Mouse (Mus musculus): Measurements from ENCODE around the gene Nme3. TPM values are rescaled to one million over a fixed set of nuclear protein-coding genes. Genes with fewer than 3 reads are reported as not detected.

The Nme3 gene
- 48.9 and 58.2 TPM in 2 replicates for polyA plus RNA-seq (2015; fragmentation: Nextera tagmentation; extraction: Ambion mirVana)

DNA sequence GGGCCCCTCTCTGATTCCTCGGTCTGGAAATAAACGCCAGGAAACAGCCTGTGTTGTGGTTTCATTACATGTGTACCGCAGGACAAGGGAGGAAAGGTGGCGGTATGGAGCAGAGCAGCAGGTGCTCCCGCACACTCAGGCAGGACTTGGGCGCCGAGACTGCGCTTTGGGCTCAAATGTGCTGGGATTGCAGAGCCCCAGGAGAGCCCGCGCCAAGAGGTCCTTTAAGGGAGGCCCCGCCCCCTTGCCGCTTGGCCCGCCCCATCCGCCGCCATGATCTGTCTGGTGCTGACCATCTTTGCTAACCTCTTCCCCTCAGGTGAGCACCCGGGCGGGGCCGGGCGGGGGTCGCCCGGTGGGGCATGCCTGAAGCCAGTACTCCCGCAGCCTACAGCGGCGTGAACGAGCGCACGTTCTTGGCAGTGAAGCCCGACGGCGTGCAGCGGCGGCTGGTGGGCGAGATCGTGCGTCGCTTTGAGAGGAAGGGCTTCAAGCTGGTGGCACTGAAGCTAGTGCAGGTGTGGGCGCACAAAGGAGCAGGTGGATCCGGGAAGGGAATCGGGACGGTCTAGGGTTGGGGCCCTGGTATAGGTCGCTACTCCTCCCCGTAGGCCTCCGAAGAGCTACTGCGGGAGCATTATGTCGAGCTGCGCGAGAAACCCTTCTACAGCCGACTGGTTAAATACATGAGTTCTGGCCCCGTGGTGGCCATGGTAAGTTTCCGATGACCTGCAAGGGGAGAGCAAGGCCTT, at the start of gene Nme3:
TSS of gene Nme3 (plus strand) at position 260 of the 752 bp plus-strand sequence.
- Histone ChIP-seq H3K4me3 (peak within 1 kb of the TSS; percentile 89), H3K4me1 (peaks cover 40% of the 10 kb centered on the region), H3K27me3 (no peaks in the 10 kb centered on the region), H3K4me2 (peak within 1 kb of the TSS; percentile 98), H3K36me3 (peaks cover 64% of the 10 kb centered on the region), H3K9me3 (no peaks in the 10 kb centered on the region), H3K27ac (peak within 1 kb of the TSS; percentile 86), H3K9ac (peak within 1 kb of the TSS; percentile 96)
- WGBS: under 1% methylated on average over 50 of the region's 50 CpGs
- peak; percentile 67 for ATAC-seq (ENCODE audit: insufficient number of reproducible peaks, insufficient read depth, low FRiP score, low TSS enrichment, low read depth)

DNA sequence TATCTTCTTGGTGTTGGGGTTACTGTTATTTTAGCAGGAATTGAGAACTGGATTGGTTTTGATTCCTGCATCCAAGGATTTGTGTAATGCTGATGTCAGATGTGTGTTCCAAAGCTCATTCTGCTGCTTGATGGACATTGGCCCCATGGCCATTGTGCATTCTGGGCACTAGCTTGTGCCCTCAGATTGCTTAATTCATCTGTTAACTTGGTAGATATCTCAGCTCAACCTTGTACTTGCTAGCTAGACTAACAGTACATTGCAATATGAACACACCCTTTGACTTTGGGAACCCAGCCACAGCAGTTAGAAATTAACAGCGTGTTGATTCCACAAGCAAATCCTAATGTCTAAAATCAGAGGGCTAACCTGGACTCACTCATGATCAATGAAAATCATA, 48.9 kb upstream of the Nme3 start:
- Histone ChIP-seq H3K4me1 (peaks cover 17% of the 10 kb centered on the region), H3K27me3 (peaks cover 22% of the 10 kb centered on the region), H3K4me2 (no peak overlapping the region), H3K4me3 (no peak overlapping the region), H3K27ac (no peak overlapping the region), H3K9ac (no peak overlapping the region), H3K36me3 (no peaks in the 10 kb centered on the region), H3K9me3 (no peaks in the 10 kb centered on the region)
- WGBS: 97% methylated on average over 1 of the region's 1 CpGs
- ATAC-seq (ENCODE audit: insufficient number of reproducible peaks, insufficient read depth, low FRiP score, low TSS enrichment, low read depth): no peak

GRCm38 (mm10) chr17:24848600-24849031, 47.7 kb upstream of the Nme3 start:
- Histone ChIP-seq H3K27me3 (peaks cover 22% of the 10 kb centered on the region), H3K4me2 (peak overlapping the region; percentile 86), H3K36me3 (peaks cover 6% of the 10 kb centered on the region), H3K27ac (no peak overlapping the region), H3K4me3 (peak overlapping the region; percentile 76; the same call in 1 of the 2 replicates), H3K4me1 (peaks cover 17% of the 10 kb centered on the region), H3K9ac (no peak overlapping the region), H3K9me3 (no peaks in the 10 kb centered on the region)
- ATAC-seq (ENCODE audit: insufficient number of reproducible peaks, insufficient read depth, low FRiP score, low TSS enrichment, low read depth): no peak

DNA sequence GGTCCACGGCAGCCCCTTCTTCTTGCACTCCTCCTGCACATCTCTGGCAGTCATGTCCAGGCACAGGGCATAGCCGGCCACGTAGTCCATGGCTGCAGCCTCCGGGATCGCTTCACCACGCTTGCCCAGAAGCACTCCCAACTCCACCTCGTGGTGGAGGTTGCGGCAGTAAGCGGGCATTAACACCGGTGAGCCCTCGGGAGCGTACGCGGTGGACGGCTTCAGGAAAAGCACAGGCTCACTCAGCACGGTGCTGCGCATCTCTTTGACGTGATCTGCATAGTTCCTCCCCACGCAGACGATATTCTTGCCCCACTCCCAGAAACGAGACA, 46.6 kb upstream of the Nme3 start:
- peaks cover 15% of the 10 kb centered on the region for H3K36me3 ChIP-seq
- peaks cover 16% of the 10 kb centered on the region for H3K27me3 ChIP-seq
- WGBS: under 1% methylated on average over 21 of the region's 21 CpGs
- H3K4me1 ChIP-seq: peaks cover 17% of the 10 kb centered on the region
- H3K4me2 ChIP-seq: peak overlapping the region; percentile 86
- peak overlapping the region; percentile 88 for H3K27ac ChIP-seq
- peak; percentile 45; the same call in 1 of the 2 replicates for ATAC-seq (ENCODE audit: insufficient number of reproducible peaks, insufficient read depth, low FRiP score, low TSS enrichment, low read depth)
- H3K4me3 ChIP-seq: peak overlapping the region; percentile 76
- H3K9ac ChIP-seq: peak overlapping the region; percentile 82
- H3K9me3 ChIP-seq: no peaks in the 10 kb centered on the region

GRCm38 (mm10) chr17:24850065-24850772, 46.1 kb upstream of the Nme3 start, which contains the start of gene Fahd1:
TSS of gene Fahd1 (minus strand) at chr17:24850364.
- under 1% methylated on average over 58 of the region's 58 CpGs for WGBS

GRCm38 (mm10) chr17:24850773-24851127, 45.5 kb upstream of the Nme3 start:
- 1% methylated on average over 20 of the region's 20 CpGs for WGBS
- peaks cover 14% of the 10 kb centered on the region for H3K27me3 ChIP-seq
- peaks cover 17% of the 10 kb centered on the region for H3K4me1 ChIP-seq
- no peak for ATAC-seq (ENCODE audit: insufficient number of reproducible peaks, insufficient read depth, low FRiP score, low TSS enrichment, low read depth)
- H3K4me3 ChIP-seq: peak overlapping the region; percentile 76
- no peak overlapping the region for H3K27ac ChIP-seq
- H3K9ac ChIP-seq: peak overlapping the region; percentile 73
- H3K4me2 ChIP-seq: peak overlapping the region; percentile 86
- peaks cover 22% of the 10 kb centered on the region for H3K36me3 ChIP-seq
- H3K9me3 ChIP-seq: no peaks in the 10 kb centered on the region

More at GRCm38 (mm10) chr17:24850065-24850772, 46.1 kb upstream of the Nme3 start, which contains the start of gene Fahd1:
- Histone ChIP-seq H3K36me3 (peaks cover 17% of the 10 kb centered on the region), H3K9me3 (no peaks in the 10 kb centered on the region), H3K4me3 (peak within 1 kb of the TSS; percentile 76), H3K27me3 (peaks cover 14% of the 10 kb centered on the region), H3K4me1 (peaks cover 17% of the 10 kb centered on the region), H3K27ac (peak within 1 kb of the TSS; percentile 88), H3K9ac (peak within 1 kb of the TSS; percentile 82), H3K4me2 (peak within 1 kb of the TSS; percentile 86)
- peak; percentile 99 for ATAC-seq (ENCODE audit: insufficient number of reproducible peaks, insufficient read depth, low FRiP score, low TSS enrichment, low read depth)

GRCm38 (mm10) chr17:24851381-24852125, 44.7 kb upstream of the Nme3 start:
- Histone ChIP-seq H3K9ac (peak overlapping the region; percentile 73; the same call in 1 of the 2 replicates), H3K4me2 (peak overlapping the region; percentile 86), H3K4me3 (peak overlapping the region; percentile 76), H3K9me3 (no peaks in the 10 kb centered on the region), H3K27me3 (peaks cover 14% of the 10 kb centered on the region), H3K4me1 (peaks cover 17% of the 10 kb centered on the region), H3K27ac (no peak overlapping the region), H3K36me3 (peaks cover 30% of the 10 kb centered on the region)
- ATAC-seq (ENCODE audit: insufficient number of reproducible peaks, insufficient read depth, low FRiP score, low TSS enrichment, low read depth): no peak
- WGBS: 75% methylated on average over 10 of the region's 10 CpGs

DNA sequence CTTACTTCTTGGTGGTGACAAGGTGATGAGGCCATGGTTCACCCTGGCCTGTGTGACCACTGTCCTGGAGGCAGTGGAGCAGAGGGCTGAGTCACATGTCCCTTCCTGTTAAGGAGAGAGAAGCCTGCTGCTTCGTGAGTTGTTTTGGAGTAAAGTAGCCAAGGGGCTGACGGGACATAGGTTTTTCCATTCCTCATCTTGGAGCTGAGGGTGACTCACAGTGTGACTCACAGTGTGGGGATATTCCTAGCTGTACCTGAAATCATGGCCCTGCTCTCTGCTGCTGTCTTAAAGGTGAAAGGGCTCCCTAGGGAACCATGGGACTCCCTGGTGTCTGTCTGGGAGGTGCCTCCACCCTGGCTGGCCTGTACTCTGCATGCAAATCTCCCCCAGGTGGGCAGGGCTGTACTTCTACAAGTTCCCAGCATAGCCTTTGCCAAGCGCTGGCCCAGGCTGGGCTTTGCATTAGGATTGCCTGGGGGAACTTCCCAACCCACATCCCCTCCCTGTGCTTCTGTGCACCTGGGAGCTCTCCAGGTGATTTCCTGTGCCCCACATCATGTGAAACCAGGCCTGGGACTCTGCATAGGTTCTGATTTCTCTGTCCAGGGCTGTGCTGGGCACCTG, 40.3 kb upstream of the Nme3 start:
- Histone ChIP-seq H3K27ac (no peak overlapping the region), H3K9ac (no peak overlapping the region), H3K27me3 (peaks cover 9% of the 10 kb centered on the region), H3K36me3 (peaks cover 50% of the 10 kb centered on the region), H3K4me2 (no peak overlapping the region), H3K4me1 (peaks cover 9% of the 10 kb centered on the region), H3K4me3 (no peak overlapping the region), H3K9me3 (no peaks in the 10 kb centered on the region)
- WGBS: 73% methylated on average over 3 of the region's 3 CpGs
- no peak for ATAC-seq (ENCODE audit: insufficient number of reproducible peaks, insufficient read depth, low FRiP score, low TSS enrichment, low read depth)

GRCm38 (mm10) chr17:24856589-24856988, 39.7 kb upstream of the Nme3 start:
- Histone ChIP-seq H3K9me3 (no peaks in the 10 kb centered on the region), H3K36me3 (peaks cover 56% of the 10 kb centered on the region)

GRCm38 (mm10) chr17:24857831-24858470, 38.3 kb upstream of the Nme3 start:
- no peak overlapping the region for H3K9ac ChIP-seq
- H3K4me1 ChIP-seq: no peaks in the 10 kb centered on the region
- no peaks in the 10 kb centered on the region for H3K27me3 ChIP-seq
- no peaks in the 10 kb centered on the region for H3K9me3 ChIP-seq
- ATAC-seq (ENCODE audit: insufficient number of reproducible peaks, insufficient read depth, low FRiP score, low TSS enrichment, low read depth): no peak; the same call in 1 of the 2 replicates
- H3K4me2 ChIP-seq: no peak overlapping the region
- no peak overlapping the region for H3K4me3 ChIP-seq
- WGBS: 79% methylated on average over 8 of the region's 8 CpGs
- H3K36me3 ChIP-seq: peaks cover 69% of the 10 kb centered on the region
- no peak overlapping the region for H3K27ac ChIP-seq

More at GRCm38 (mm10) chr17:24856589-24856988, 39.7 kb upstream of the Nme3 start:
- peaks cover 2% of the 10 kb centered on the region; the same call in 1 of the 2 replicates for H3K4me1 ChIP-seq
- no peak for ATAC-seq (ENCODE audit: insufficient number of reproducible peaks, insufficient read depth, low FRiP score, low TSS enrichment, low read depth)
- no peak overlapping the region for H3K4me3 ChIP-seq
- no peak overlapping the region for H3K4me2 ChIP-seq
- WGBS: 89% methylated on average over 13 of the region's 13 CpGs
- no peak overlapping the region; the same call in 1 of the 2 replicates for H3K9ac ChIP-seq
- H3K27me3 ChIP-seq: peaks cover 3% of the 10 kb centered on the region
- no peak overlapping the region for H3K27ac ChIP-seq
